Mouse (Mus musculus): ENCODE measurements around the gene Cask.

DNA sequence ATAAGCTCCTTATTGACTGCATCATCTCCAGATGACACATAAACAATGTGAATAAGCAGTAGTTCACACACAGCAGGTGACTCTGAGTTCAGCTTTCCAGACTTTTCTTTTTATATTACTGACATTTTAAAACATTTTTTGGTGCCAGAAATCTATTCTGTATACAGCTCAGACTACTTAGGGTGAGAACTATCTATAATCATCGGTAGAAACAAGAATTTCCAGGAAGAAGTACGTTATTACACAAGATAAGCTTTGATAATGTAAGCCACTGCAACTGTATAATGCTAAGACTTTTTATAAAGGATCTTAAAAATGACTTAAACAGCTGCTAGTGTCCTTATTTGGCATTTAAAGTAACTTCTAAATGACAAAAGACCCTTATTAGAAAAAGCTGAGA is 239.1 kb downstream of the Cask start:
- no peak for TF ChIP-seq CTCF (conservative IDR thresholded peaks at IDR 0.05; ENCODE audit: low read length)
- no peak for TF ChIP-seq NANOG (IDR thresholded peaks at IDR 0.05; ENCODE audit: borderline replicate concordance, low read length)
- TF ChIP-seq POU5F1 (IDR thresholded peaks at IDR 0.05; ENCODE audit: borderline replicate concordance, low read length) = no peak
